Mouse (Mus musculus) forebrain, embryonic 14.5 days (tissue): ENCODE measurements around the gene Dock2. TPM values are rescaled to one million over a fixed set of nuclear protein-coding genes. Genes with fewer than 3 reads are reported as not detected.

Experiments
- ATAC-seq: fragments of 200-750 bp; cut with Nextera tagmentation; 2 replicates; pipeline ENCODE4 v1.8.0; 2017; ENCODE audit warnings: mild to moderate bottlenecking, moderate library complexity
- DNase-seq: peaks from one replicate; pipeline ENCODE4 v3.0.0-alpha.2; 2015; ENCODE audit warnings: low spot score
- H3K27ac ChIP-seq: fragments of 300-500 bp; sonication (generic); 2 replicates; pipeline ENCODE4 v1.5.1; 2014; ENCODE audit warnings: low read depth, mild to moderate bottlenecking, control low read depth, low read length, moderate library complexity
- H3K27me3 ChIP-seq: fragments of 300-500 bp; sonication (generic); replicated peaks from 2 replicates; pipeline ENCODE4 v1.6.1; 2014; ENCODE audit warnings: low read length, control low read depth, mixed read lengths; ENCODE audit not compliant: control insufficient read depth, insufficient read depth
- H3K36me3 ChIP-seq: fragments of 300-500 bp; sonication (generic); 2 replicates; pipeline ENCODE4 v1.6.1; 2014; ENCODE audit warnings: low read length, control low read depth; ENCODE audit not compliant: control insufficient read depth, insufficient read depth
- H3K4me1 ChIP-seq: fragments of 300-500 bp; sonication (generic); 2 replicates; pipeline ENCODE4 v1.6.1; 2014; ENCODE audit warnings: antibody characterized with exemption, low read length, control low read depth; ENCODE audit not compliant: control insufficient read depth, insufficient read depth
- H3K4me2 ChIP-seq: fragments of 300-500 bp; sonication (generic); 2 replicates; pipeline ENCODE4 v1.6.1; 2014; ENCODE audit warnings: mild to moderate bottlenecking, control low read depth, low read length
- H3K4me3 ChIP-seq: fragments of 300-500 bp; sonication (generic); 2 replicates; pipeline ENCODE4 v1.5.1; 2014; ENCODE audit warnings: low read depth, low read length, control low read depth
- H3K9ac ChIP-seq: fragments of 300-500 bp; sonication (generic); 2 replicates; pipeline ENCODE4 v1.6.1; 2014; ENCODE audit warnings: mild to moderate bottlenecking, low read length, control low read depth, moderate library complexity
- H3K9me3 ChIP-seq: fragments of 300-500 bp; sonication (generic); replicated peaks from 2 replicates; pipeline ENCODE4 v1.6.1; 2016; ENCODE audit warnings: low read length, control low read depth, mixed read lengths; ENCODE audit not compliant: control insufficient read depth
- WGBS: fragments of 180-500 bp; shearing (Covaris S2); extraction: QIAGEN DNeasy Blood & Tissue Kit; methylation state at CpG from one replicate; pipeline ENCODE4 v1.1.7; 2014; 5-methylcytosine and 5-hydroxymethylcytosine counted together
- polyA plus RNA-seq: library from polyadenylated mRNA; unstranded; fragments of >200 nt; fragmentation: Nextera tagmentation; extraction: Ambion mirVana; gene quantifications from 2 replicates; pipeline ENCODE4 v1.2.1, GENCODE M21; 2014

Dock2 gene
- polyA plus RNA-seq, 1 experiment from 2014 or later: 0.37 TPM

- no peak overlapping the region for H3K27ac ChIP-seq
- H3K36me3 ChIP-seq: no peaks in the 10 kb centered on the region
- H3K9me3 ChIP-seq: no peaks in the 10 kb centered on the region
- H3K9ac ChIP-seq: no peak overlapping the region
- H3K27me3 ChIP-seq: no peaks in the 10 kb centered on the region
- DNase-seq: no peak
- no peak overlapping the region for H3K4me2 ChIP-seq
- ATAC-seq: no peak
- no peak overlapping the region for H3K4me3 ChIP-seq
- 67% methylated on average over 2 of the region's 2 CpGs for WGBS
- H3K4me1 ChIP-seq: no peaks in the 10 kb centered on the region
These were observed 9.1 kb downstream of the Dock2 start for GRCm38 (mm10) chr11:34774636-34775035.

- no peaks in the 10 kb centered on the region for H3K36me3 ChIP-seq
- no peaks in the 10 kb centered on the region for H3K4me1 ChIP-seq
- H3K9me3 ChIP-seq: no peaks in the 10 kb centered on the region
- H3K9ac ChIP-seq: no peak overlapping the region
- H3K4me3 ChIP-seq: no peak overlapping the region
- no peak overlapping the region for H3K27ac ChIP-seq
- ATAC-seq (no peak), DNase-seq (no peak)
- WGBS: 88% methylated on average over 9 of the region's 9 CpGs
- no peak overlapping the region for H3K4me2 ChIP-seq
- H3K27me3 ChIP-seq: no peaks in the 10 kb centered on the region
These were observed 10.3 kb downstream of the Dock2 start for GRCm38 (mm10) chr11:34773304-34773895.

- peak; percentile 2 for DNase-seq
- Histone ChIP-seq H3K9ac (no peak overlapping the region), H3K27ac (no peak overlapping the region), H3K4me3 (no peak overlapping the region), H3K9me3 (no peaks in the 10 kb centered on the region), H3K4me2 (no peak overlapping the region), H3K27me3 (no peaks in the 10 kb centered on the region), H3K4me1 (no peaks in the 10 kb centered on the region), H3K36me3 (no peaks in the 10 kb centered on the region)
- 82% methylated on average over 12 of the region's 12 CpGs for WGBS
- no peak for ATAC-seq
These were observed 12.3 kb downstream of the Dock2 start for GRCm38 (mm10) chr11:34771221-34771986.

GRCm38 (mm10) chr11:34770666-34771065 lies 13.0 kb downstream of the Dock2 start:
- Histone ChIP-seq H3K9me3 (peaks cover 4% of the 10 kb centered on the region; the same call in 1 of the 2 replicates), H3K27ac (no peak overlapping the region), H3K9ac (no peak overlapping the region), H3K4me1 (no peaks in the 10 kb centered on the region), H3K36me3 (no peaks in the 10 kb centered on the region), H3K27me3 (no peaks in the 10 kb centered on the region), H3K4me3 (no peak overlapping the region), H3K4me2 (no peak overlapping the region)
- DNase-seq (no peak), ATAC-seq (no peak)
- WGBS: 78% methylated on average over 4 of the region's 4 CpGs

- DNase-seq: no peak
- ATAC-seq: no peak
- H3K27ac ChIP-seq: no peak overlapping the region
- H3K9ac ChIP-seq: no peak overlapping the region
- WGBS: 85% methylated on average over 8 of the region's 8 CpGs
- H3K9me3 ChIP-seq: peaks cover 5% of the 10 kb centered on the region; the same call in 1 of the 2 replicates
- H3K4me3 ChIP-seq: no peak overlapping the region
- H3K27me3 ChIP-seq: no peaks in the 10 kb centered on the region
- H3K4me1 ChIP-seq: no peaks in the 10 kb centered on the region
- no peaks in the 10 kb centered on the region for H3K36me3 ChIP-seq
- H3K4me2 ChIP-seq: no peak overlapping the region
These were observed 13.7 kb downstream of the Dock2 start for GRCm38 (mm10) chr11:34769946-34770345.

GRCm38 (mm10) chr11:34769396-34769795 lies 14.3 kb downstream of the Dock2 start:
- peaks cover 5% of the 10 kb centered on the region; the same call in 1 of the 2 replicates for H3K9me3 ChIP-seq
- ATAC-seq (no peak), DNase-seq (no peak)
- H3K4me2 ChIP-seq: no peak overlapping the region
- H3K9ac ChIP-seq: no peak overlapping the region
- H3K4me1 ChIP-seq: no peaks in the 10 kb centered on the region
- no peaks in the 10 kb centered on the region for H3K27me3 ChIP-seq
- WGBS: 96% methylated on average over 2 of the region's 2 CpGs
- H3K36me3 ChIP-seq: no peaks in the 10 kb centered on the region
- no peak overlapping the region for H3K4me3 ChIP-seq
- H3K27ac ChIP-seq: no peak overlapping the region

- no peaks in the 10 kb centered on the region for H3K27me3 ChIP-seq
These were observed 19.8 kb downstream of the Dock2 start for GRCm38 (mm10) chr11:34763739-34764361.

GRCm38 (mm10) chr11:34762570-34763127 lies 21.0 kb downstream of the Dock2 start:
- no peak for DNase-seq

More at GRCm38 (mm10) chr11:34763739-34764361, 19.8 kb downstream of the Dock2 start:
- H3K9me3 ChIP-seq: peaks cover 5% of the 10 kb centered on the region; the same call in 1 of the 2 replicates
- H3K4me3 ChIP-seq: no peak overlapping the region
- H3K4me2 ChIP-seq: no peak overlapping the region
- H3K9ac ChIP-seq: no peak overlapping the region
- no peaks in the 10 kb centered on the region for H3K36me3 ChIP-seq
- DNase-seq: no peak
- H3K4me1 ChIP-seq: no peaks in the 10 kb centered on the region
- no peak for ATAC-seq
- 87% methylated on average over 5 of the region's 5 CpGs for WGBS
- no peak overlapping the region for H3K27ac ChIP-seq

More at GRCm38 (mm10) chr11:34762570-34763127, 21.0 kb downstream of the Dock2 start:
- H3K4me1 ChIP-seq: no peaks in the 10 kb centered on the region
- no peak overlapping the region for H3K4me3 ChIP-seq
- no peak for ATAC-seq
- H3K27ac ChIP-seq: no peak overlapping the region
- H3K9me3 ChIP-seq: peaks cover 5% of the 10 kb centered on the region; the same call in 1 of the 2 replicates
- H3K4me2 ChIP-seq: no peak overlapping the region
- H3K27me3 ChIP-seq: no peaks in the 10 kb centered on the region
- WGBS: 82% methylated on average over 5 of the region's 5 CpGs
- no peak overlapping the region for H3K9ac ChIP-seq
- no peaks in the 10 kb centered on the region for H3K36me3 ChIP-seq
